Comparison of ENCODE assay signal across 17 mouse cellular contexts in the genomic region with DNA sequence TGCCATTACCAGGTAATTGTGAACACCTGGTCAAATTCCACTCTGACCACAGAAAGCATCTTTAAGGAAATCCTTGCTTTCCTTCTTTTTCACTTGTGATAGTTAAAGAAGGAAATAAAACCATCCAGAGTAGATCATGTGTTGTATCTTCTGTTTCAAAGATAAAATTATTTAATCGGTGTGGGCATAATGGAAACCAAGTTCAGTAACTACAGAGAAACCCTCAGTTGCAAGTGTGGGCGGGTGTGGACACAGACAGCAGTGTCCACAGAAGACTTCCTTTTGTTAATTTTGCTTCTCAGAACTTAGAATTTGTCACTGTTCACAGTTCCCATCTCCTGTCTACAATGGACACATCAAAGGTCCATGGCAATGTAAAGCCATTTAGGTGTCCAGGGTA. TPM values are rescaled to one million over a fixed set of nuclear protein-coding genes. Genes with fewer than 3 reads are reported as not detected.
"Had no signal": no experiment of that assay in that cellular context is flagged by ENCODE, and none has a peak within 500 bp of the region (broad histone marks: within the 10 kb centered on the region; RNA-seq: fewer than 3 reads in every experiment).

A gene (plus strand): TSS at position 301 of the 400 bp plus-strand sequence.

- H3K4me3 ChIP-seq: midbrain, embryonic 10.5 days; midbrain, embryonic 12.5 days; neural tube, embryonic 12.5 days; stomach, embryonic 15.5 days had no signal

- H3K36me3 ChIP-seq: midbrain, embryonic 10.5 days; midbrain, embryonic 12.5 days; neural tube, embryonic 12.5 days; stomach, embryonic 15.5 days had no signal

- H3K27ac ChIP-seq: liver, embryonic 14.5 days; macrophage; midbrain, embryonic 10.5 days; midbrain, embryonic 12.5 days; neural tube, embryonic 12.5 days; stomach, embryonic 15.5 days; stomach, postnatal 0 days had no signal

- H3K9ac ChIP-seq: liver, embryonic 14.5 days; lung, embryonic 14.5 days; midbrain, embryonic 12.5 days; neural tube, embryonic 12.5 days; stomach, embryonic 15.5 days had no signal

- H3K4me1 ChIP-seq: neural tube, embryonic 12.5 days had no signal

- H3K4me2 ChIP-seq: lung, embryonic 14.5 days; midbrain, embryonic 12.5 days; neural tube, embryonic 12.5 days; stomach, embryonic 15.5 days had no signal

- H3K27me3 ChIP-seq: midbrain, embryonic 12.5 days; neural tube, embryonic 12.5 days; stomach, embryonic 15.5 days had no signal

- H3K9me3 ChIP-seq: midbrain, embryonic 10.5 days; midbrain, embryonic 12.5 days; neural tube, embryonic 12.5 days; stomach, embryonic 15.5 days had no signal

- ATAC-seq: midbrain, embryonic 16.5 days had no signal

- DNase-seq: lung, adult 18-20 months; lung, embryonic 14.5 days; lung, postnatal 10 days; midbrain, embryonic 14.5 days; right cerebral cortex, postnatal 14 days; thymus, adult 2 months; thymus, postnatal 25 days; thymus, postnatal 4 days had no signal

RNA-seq across cellular contexts. Expression of the gene that starts here (rescaled TPM):
- polyA plus RNA-seq: midbrain, embryonic 12.5 days; testis, adult 2 months had no signal
